Mouse (Mus musculus) heart, adult 18-20 months (tissue): ENCODE data around the gene Vmn1r209. TPM values are rescaled to one million over a fixed set of nuclear protein-coding genes. Genes with fewer than 3 reads are reported as not detected.
"Not testable (repeated sequence)": the region's sequence is repeated elsewhere in the genome, so short reads cannot be mapped to it uniquely, and the experiment has no call there.

ENCODE experiments used
- DNase-seq, 2 experiments: peaks; one replicate each; pipeline ENCODE4 v3.0.0; 2021 to 2022; ENCODE audit warnings: mixed read lengths in 1 of 2
- long read RNA-seq, 2 experiments: library from polyadenylated mRNA; stranded (forward); transcript quantifications; one replicate each; pipeline ENCODE4 v2.0.0; 2021
- total RNA-seq, 2 experiments: library from RNA; stranded (reverse); gene quantifications; 2 replicates each; pipeline ENCODE4 v1.2.3; 2021

Gene Vmn1r209
- not detected for total RNA-seq
- long read RNA-seq, experiment 1, result 0 reads
- long read RNA-seq, experiment 2, result 0 reads

GRCm38 (mm10) chr13:22809582-22809981 lies at the start of gene Vmn1r209:
Vmn1r209 (minus strand) TSS chr13:22809682.
- not testable (repeated sequence) for DNase-seq

DNA sequence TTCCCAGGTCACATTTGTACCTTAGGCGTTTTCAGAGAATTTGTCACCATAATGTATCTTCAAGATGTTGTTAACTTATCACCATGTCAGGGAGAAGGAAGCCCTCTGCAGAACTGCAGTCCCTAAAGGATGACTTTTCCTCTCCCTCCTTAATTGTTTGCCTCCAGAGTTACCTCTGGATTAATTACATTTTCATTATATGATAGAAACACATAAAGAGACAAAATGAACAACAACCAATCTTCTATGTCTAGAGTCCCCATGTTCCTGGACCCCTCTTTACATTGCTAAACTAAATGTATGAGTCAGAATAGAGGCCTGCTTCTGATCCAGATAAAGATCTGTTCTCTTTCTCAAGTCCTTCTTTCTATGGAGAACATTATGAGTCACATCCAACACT lies 48.0 kb upstream of the Vmn1r209 start, which contains the start of gene Vmn1r211:
TSS of gene Vmn1r211 (minus strand) at position 101 of the 400 bp plus-strand sequence.
- no peak for DNase-seq

DNA sequence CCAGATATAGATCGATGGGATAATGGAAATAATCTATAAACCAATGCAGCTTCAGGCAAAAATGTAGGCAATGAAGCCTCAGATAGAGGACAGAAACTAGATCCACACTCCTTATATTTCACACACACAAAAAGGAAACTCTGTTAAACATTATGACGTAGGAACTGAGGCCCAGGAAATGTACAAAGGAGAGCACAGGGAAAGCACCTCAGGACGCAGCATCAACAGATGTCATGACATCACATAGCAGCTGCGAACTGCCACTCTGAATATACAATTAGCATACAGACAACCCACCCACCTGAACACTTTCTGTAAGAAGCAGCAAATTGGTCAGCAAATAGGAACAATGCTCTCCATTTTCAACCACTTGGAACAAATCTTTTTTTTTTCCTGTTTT lies 45.3 kb upstream of the Vmn1r209 start:
- no peak for DNase-seq

DNA sequence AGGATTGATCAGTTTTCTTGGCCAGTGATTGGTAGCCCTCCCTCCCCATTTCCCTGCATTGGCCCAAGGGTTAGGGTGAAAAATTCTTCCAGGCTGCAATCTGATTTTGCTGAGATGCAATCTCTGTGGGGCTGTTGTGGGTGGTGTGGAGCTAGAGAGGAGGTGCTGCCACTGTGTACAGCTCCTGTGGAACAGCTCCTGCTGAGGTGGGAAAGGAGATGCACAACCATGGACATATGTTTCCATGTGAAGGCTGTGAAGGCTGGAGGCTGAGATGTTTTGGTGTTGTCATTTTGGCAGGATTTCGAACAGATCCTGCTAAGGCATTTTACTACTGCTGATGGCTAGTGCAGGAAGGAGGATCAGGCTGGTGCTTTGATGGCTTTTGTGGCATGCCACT lies 37.3 kb upstream of the Vmn1r209 start:
- no peak for DNase-seq

- not testable (repeated sequence) for DNase-seq
Observed at GRCm38 (mm10) chr13:22844304-22844703, 34.8 kb upstream of the Vmn1r209 start.

DNA sequence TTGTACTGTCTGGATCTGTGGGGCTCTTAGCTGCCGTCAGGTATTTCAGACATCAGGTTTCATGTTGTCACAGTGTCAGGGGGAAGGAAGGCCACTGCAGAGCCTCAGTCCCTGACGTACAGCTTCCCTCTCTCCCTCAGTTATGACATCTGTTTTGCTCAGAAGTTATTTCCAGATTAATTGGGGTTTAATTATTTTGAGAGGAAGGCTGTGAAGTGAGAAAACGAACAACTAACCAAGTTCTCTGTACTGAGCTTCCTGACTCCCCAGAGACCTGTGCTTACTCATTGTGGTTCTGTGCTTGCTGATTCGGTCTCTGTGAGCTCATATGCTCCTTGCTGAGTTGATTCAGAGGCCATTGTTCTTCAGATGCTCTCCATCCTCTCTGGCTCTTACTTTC lies 21.8 kb upstream of the Vmn1r209 start, which contains the start of gene Vmn1r210:
TSS of gene Vmn1r210 (minus strand) at position 101 of the 400 bp plus-strand sequence.
- no peak for DNase-seq

- not testable (repeated sequence) for DNase-seq
Observed at GRCm38 (mm10) chr13:22829395-22829794, 19.9 kb upstream of the Vmn1r209 start.

- DNase-seq, result not testable (repeated sequence)
Observed at GRCm38 (mm10) chr13:22821601-22822000, 12.1 kb upstream of the Vmn1r209 start.

DNA sequence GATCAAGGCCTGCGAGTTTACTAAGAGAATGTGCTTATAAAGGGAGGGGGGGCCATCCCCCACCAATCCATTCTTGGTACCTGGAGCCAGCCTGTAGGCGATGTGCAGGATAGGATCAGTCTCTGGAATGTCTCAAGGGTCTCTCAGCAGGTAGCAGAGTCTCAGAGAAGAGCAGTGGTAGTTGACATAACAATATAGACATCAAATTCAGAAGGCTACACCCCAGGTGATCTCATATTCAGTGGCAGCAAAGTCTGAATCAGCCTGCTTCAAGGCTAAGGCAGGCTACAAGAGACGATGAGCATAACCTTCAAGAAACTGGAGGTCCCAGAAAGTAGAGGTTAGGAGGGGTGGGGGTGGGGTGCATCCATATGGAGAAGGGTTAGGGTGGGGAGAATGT lies 21.4 kb downstream of the Vmn1r209 start:
- not testable (repeated sequence) for DNase-seq

GRCm38 (mm10) chr13:22784159-22784558 lies 25.3 kb downstream of the Vmn1r209 start:
- DNase-seq, result not testable (repeated sequence)

DNA sequence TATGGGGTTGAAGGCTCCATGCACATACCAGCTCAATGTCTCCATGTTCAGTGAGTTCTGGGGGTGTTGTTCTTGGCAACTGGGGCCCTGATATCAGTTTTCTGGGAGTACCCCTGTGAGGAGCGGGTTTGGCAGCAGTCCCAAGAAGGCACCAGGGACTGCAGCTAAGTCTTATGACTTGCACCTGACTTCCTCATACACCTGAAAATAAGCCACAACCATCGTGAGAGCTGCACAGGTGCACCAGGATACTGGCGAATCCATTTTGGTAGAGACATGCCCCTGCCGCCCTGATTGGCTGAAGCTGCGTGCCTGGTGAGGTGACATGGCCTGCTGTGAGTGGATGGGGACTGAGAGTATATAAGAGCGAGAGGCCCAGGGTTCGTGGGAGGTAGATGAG lies 32.2 kb downstream of the Vmn1r209 start, which contains the start of gene Vmn1r208:
TSS of gene Vmn1r208 (minus strand) at position 101 of the 400 bp plus-strand sequence.
- not testable (repeated sequence) for DNase-seq

GRCm38 (mm10) chr13:22771592-22771991 lies 37.9 kb downstream of the Vmn1r209 start:
- not testable (repeated sequence) for DNase-seq

Other genes with a start within 250 kb of the Vmn1r209 start
- gene Vmn1r205, start 216.7 kb downstream of the Vmn1r209 start, total RNA-seq, result not detected
- gene Vmn1r206, start 185.4 kb downstream of the Vmn1r209 start, total RNA-seq, result not detected
- gene Vmn1r207-ps, start 80.1 kb downstream of the Vmn1r209 start, total RNA-seq, result not detected
- gene Vmn1r208, start 32.3 kb downstream of the Vmn1r209 start, total RNA-seq, result not detected
- not detected for gene Vmn1r210, start 21.7 kb upstream of the Vmn1r209 start, total RNA-seq
- not detected for gene Vmn1r211, start 47.9 kb upstream of the Vmn1r209 start, total RNA-seq
- gene Vmn1r212, start 74.5 kb upstream of the Vmn1r209 start, total RNA-seq, result not detected
- not detected for gene Vmn1r213, start 198.0 kb upstream of the Vmn1r209 start, total RNA-seq
- not detected for gene Vmn1r214, start 220.7 kb upstream of the Vmn1r209 start, total RNA-seq